Mouse (Mus musculus): ENCODE data around the gene Ppm1a. TPM values are rescaled to one million over a fixed set of nuclear protein-coding genes. Genes with fewer than 3 reads are reported as not detected.

The Ppm1a gene
- polyA plus RNA-seq (2015; fragmentation: Nextera tagmentation; extraction: Ambion mirVana), result 25.7 and 47.5 TPM in 2 replicates

- Histone ChIP-seq H3K4me3 (ENCODE audit: low read length) (no peak within 1 kb of the TSS), H3K36me3 (ENCODE audit: control insufficient read depth, insufficient read depth, low read length) (no peaks in the 10 kb centered on the region), H3K9me3 (ENCODE audit: control insufficient read depth, low read length) (no peaks in the 10 kb centered on the region), H3K27ac (ENCODE audit: low read depth, low read length) (no peak within 1 kb of the TSS), H3K4me1 (ENCODE audit: control insufficient read depth, insufficient read depth, low read depth, low read length) (peaks cover 3% of the 10 kb centered on the region), H3K27me3 (replicated peaks; ENCODE audit: control insufficient read depth, insufficient read depth, low read length) (no peaks in the 10 kb centered on the region), H3K9ac (ENCODE audit: low read depth, low read length) (no peak within 1 kb of the TSS), H3K4me2 (ENCODE audit: low read length) (no peak within 1 kb of the TSS)
- 21% methylated on average over 4 of the region's 4 CpGs for WGBS
- ATAC-seq, result no peak
Observed at GRCm38 (mm10) chr12:72757086-72757485, at the start of gene Ppm1a. Gene Ppm1a, plus strand, starts transcription at chr12:72757455.

DNA sequence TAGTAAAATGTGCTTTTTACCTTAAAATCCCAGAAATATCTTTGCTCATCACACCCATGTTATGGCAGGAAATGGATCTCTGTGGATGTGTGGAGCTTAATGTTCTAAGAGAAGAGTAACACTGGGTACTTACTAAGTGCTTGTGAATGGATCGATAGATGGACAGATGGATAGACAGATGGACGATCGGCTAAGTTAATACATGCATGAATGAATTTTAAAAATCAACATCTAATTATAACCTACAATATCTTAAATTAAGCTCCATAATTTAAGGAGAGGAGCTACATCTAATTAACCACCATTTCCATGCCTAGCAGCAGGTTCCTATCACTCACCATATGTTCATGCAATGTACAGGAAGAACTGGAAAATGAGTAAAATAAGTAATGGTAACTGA lies 47.3 kb upstream of the Ppm1a start:
- Histone ChIP-seq H3K4me2 (ENCODE audit: low read length) (no peak overlapping the region), H3K27ac (ENCODE audit: low read depth, low read length) (no peak overlapping the region), H3K36me3 (ENCODE audit: control insufficient read depth, insufficient read depth, low read length) (no peaks in the 10 kb centered on the region), H3K4me3 (ENCODE audit: low read length) (no peak overlapping the region), H3K9me3 (ENCODE audit: control insufficient read depth, low read length) (no peaks in the 10 kb centered on the region), H3K4me1 (ENCODE audit: control insufficient read depth, insufficient read depth, low read depth, low read length) (no peaks in the 10 kb centered on the region), H3K27me3 (replicated peaks; ENCODE audit: control insufficient read depth, insufficient read depth, low read length) (no peaks in the 10 kb centered on the region), H3K9ac (ENCODE audit: low read depth, low read length) (no peak overlapping the region)
- 76% methylated on average over 3 of the region's 3 CpGs for WGBS
- no peak for ATAC-seq

DNA sequence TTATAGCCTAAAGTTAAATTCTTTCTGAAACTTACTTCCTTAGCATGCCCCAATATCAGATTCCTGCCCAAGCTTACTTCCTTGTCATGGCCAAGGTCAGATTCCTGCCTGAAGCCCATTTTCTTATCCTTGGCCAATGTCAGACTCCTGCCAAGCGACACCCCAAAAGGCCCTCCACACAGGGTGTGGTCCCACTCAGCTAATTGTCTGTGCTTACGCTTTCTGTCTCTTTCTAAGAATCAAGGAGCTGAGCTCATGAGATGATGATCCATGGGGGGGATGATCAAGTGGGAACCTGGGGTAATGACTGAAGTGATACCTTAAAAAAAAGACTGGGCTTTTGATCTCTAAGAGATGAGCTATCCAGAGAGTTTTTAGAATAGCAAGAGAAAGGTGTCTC lies 42.4 kb upstream of the Ppm1a start:
- H3K27ac ChIP-seq (ENCODE audit: low read depth, low read length), result no peak overlapping the region
- no peak overlapping the region for H3K9ac ChIP-seq (ENCODE audit: low read depth, low read length)
- ATAC-seq, result no peak
- no peaks in the 10 kb centered on the region for H3K36me3 ChIP-seq (ENCODE audit: control insufficient read depth, insufficient read depth, low read length)
- H3K9me3 ChIP-seq (ENCODE audit: control insufficient read depth, low read length), result no peaks in the 10 kb centered on the region
- H3K4me2 ChIP-seq (ENCODE audit: low read length), result no peak overlapping the region
- 93% methylated on average over 2 of the region's 2 CpGs for WGBS
- H3K27me3 ChIP-seq (replicated peaks; ENCODE audit: control insufficient read depth, insufficient read depth, low read length), result no peaks in the 10 kb centered on the region
- no peaks in the 10 kb centered on the region for H3K4me1 ChIP-seq (ENCODE audit: control insufficient read depth, insufficient read depth, low read depth, low read length)
- no peak overlapping the region for H3K4me3 ChIP-seq (ENCODE audit: low read length)

- Histone ChIP-seq H3K9me3 (ENCODE audit: control insufficient read depth, low read length) (no peaks in the 10 kb centered on the region), H3K4me3 (ENCODE audit: low read length) (no peak overlapping the region), H3K27ac (ENCODE audit: low read depth, low read length) (no peak overlapping the region), H3K9ac (ENCODE audit: low read depth, low read length) (no peak overlapping the region), H3K36me3 (ENCODE audit: control insufficient read depth, insufficient read depth, low read length) (no peaks in the 10 kb centered on the region), H3K4me2 (ENCODE audit: low read length) (no peak overlapping the region), H3K4me1 (ENCODE audit: control insufficient read depth, insufficient read depth, low read depth, low read length) (no peaks in the 10 kb centered on the region), H3K27me3 (replicated peaks; ENCODE audit: control insufficient read depth, insufficient read depth, low read length) (no peaks in the 10 kb centered on the region)
- no peak for ATAC-seq
- WGBS, result 97% methylated on average over 9 of the region's 9 CpGs
Observed at GRCm38 (mm10) chr12:72715846-72716245, 41.4 kb upstream of the Ppm1a start.

GRCm38 (mm10) chr12:72719046-72719445 lies 38.2 kb upstream of the Ppm1a start:
- no peak overlapping the region for H3K4me2 ChIP-seq (ENCODE audit: low read length)
- no peak overlapping the region for H3K4me3 ChIP-seq (ENCODE audit: low read length)

DNA sequence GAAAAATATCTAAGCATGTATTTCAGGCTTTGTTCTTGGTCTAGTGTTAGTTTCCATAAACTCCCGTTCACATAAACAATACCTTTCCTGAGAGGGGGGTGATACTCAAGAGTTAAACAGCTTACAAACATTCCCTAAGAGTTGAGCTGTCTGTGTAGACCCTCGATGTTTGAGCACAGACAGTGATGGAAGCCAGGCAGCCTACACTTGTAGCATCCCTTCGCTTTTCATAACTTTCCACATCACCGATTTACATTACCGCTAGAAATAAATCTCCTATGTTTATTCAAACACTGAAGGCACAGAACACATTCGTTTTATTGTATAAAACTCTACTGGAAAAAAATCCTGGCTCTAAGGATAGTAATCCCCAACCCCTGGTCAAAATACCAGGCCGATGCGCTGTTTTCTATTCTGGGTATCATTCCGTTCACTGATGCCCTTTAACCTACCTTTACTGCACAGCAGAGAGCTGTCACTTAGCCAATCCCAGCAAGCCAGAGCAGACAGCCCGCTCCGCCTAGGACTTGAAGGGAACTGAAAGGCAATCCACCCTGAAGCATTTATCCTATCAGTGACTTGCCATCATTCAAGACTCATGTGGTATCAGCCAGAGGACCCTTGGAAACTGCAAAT lies 37.7 kb upstream of the Ppm1a start:
- no peaks in the 10 kb centered on the region for H3K27me3 ChIP-seq (replicated peaks; ENCODE audit: control insufficient read depth, insufficient read depth, low read length)
- H3K27ac ChIP-seq (ENCODE audit: low read depth, low read length), result no peak overlapping the region
- no peaks in the 10 kb centered on the region for H3K4me1 ChIP-seq (ENCODE audit: control insufficient read depth, insufficient read depth, low read depth, low read length)
- no peak overlapping the region for H3K4me3 ChIP-seq (ENCODE audit: low read length)
- no peaks in the 10 kb centered on the region for H3K36me3 ChIP-seq (ENCODE audit: control insufficient read depth, insufficient read depth, low read length)
- H3K4me2 ChIP-seq (ENCODE audit: low read length), result no peak overlapping the region
- H3K9me3 ChIP-seq (ENCODE audit: control insufficient read depth, low read length), result no peaks in the 10 kb centered on the region
- WGBS, result 81% methylated on average over 11 of the region's 11 CpGs
- no peak overlapping the region for H3K9ac ChIP-seq (ENCODE audit: low read depth, low read length)
- ATAC-seq, result no peak

More at GRCm38 (mm10) chr12:72719046-72719445, 38.2 kb upstream of the Ppm1a start:
- ATAC-seq, result no peak
- 85% methylated on average over 2 of the region's 2 CpGs for WGBS
- no peak overlapping the region for H3K27ac ChIP-seq (ENCODE audit: low read depth, low read length)
- H3K9me3 ChIP-seq (ENCODE audit: control insufficient read depth, low read length), result no peaks in the 10 kb centered on the region
- H3K36me3 ChIP-seq (ENCODE audit: control insufficient read depth, insufficient read depth, low read length), result no peaks in the 10 kb centered on the region
- H3K9ac ChIP-seq (ENCODE audit: low read depth, low read length), result no peak overlapping the region
- H3K27me3 ChIP-seq (replicated peaks; ENCODE audit: control insufficient read depth, insufficient read depth, low read length), result no peaks in the 10 kb centered on the region
- no peaks in the 10 kb centered on the region for H3K4me1 ChIP-seq (ENCODE audit: control insufficient read depth, insufficient read depth, low read depth, low read length)

GRCm38 (mm10) chr12:72721710-72722109 lies 35.5 kb upstream of the Ppm1a start:
- H3K4me3 ChIP-seq (ENCODE audit: low read length), result no peak overlapping the region
- 93% methylated on average over 5 of the region's 5 CpGs for WGBS

GRCm38 (mm10) chr12:72723965-72724364 lies 33.3 kb upstream of the Ppm1a start:
- no peaks in the 10 kb centered on the region for H3K36me3 ChIP-seq (ENCODE audit: control insufficient read depth, insufficient read depth, low read length)
- 61% methylated on average over 3 of the region's 3 CpGs for WGBS
- no peak overlapping the region for H3K9ac ChIP-seq (ENCODE audit: low read depth, low read length)
- no peak overlapping the region for H3K27ac ChIP-seq (ENCODE audit: low read depth, low read length)
- no peak for ATAC-seq
- no peaks in the 10 kb centered on the region for H3K9me3 ChIP-seq (ENCODE audit: control insufficient read depth, low read length)
- H3K4me1 ChIP-seq (ENCODE audit: control insufficient read depth, insufficient read depth, low read depth, low read length), result no peaks in the 10 kb centered on the region
- H3K4me3 ChIP-seq (ENCODE audit: low read length), result no peak overlapping the region
- no peak overlapping the region for H3K4me2 ChIP-seq (ENCODE audit: low read length)
- no peaks in the 10 kb centered on the region for H3K27me3 ChIP-seq (replicated peaks; ENCODE audit: control insufficient read depth, insufficient read depth, low read length)

More at GRCm38 (mm10) chr12:72721710-72722109, 35.5 kb upstream of the Ppm1a start:
- no peak for ATAC-seq
- Histone ChIP-seq H3K27ac (ENCODE audit: low read depth, low read length) (no peak overlapping the region), H3K4me1 (ENCODE audit: control insufficient read depth, insufficient read depth, low read depth, low read length) (no peaks in the 10 kb centered on the region), H3K36me3 (ENCODE audit: control insufficient read depth, insufficient read depth, low read length) (no peaks in the 10 kb centered on the region), H3K4me2 (ENCODE audit: low read length) (no peak overlapping the region), H3K9me3 (ENCODE audit: control insufficient read depth, low read length) (no peaks in the 10 kb centered on the region), H3K9ac (ENCODE audit: low read depth, low read length) (no peak overlapping the region), H3K27me3 (replicated peaks; ENCODE audit: control insufficient read depth, insufficient read depth, low read length) (no peaks in the 10 kb centered on the region)

DNA sequence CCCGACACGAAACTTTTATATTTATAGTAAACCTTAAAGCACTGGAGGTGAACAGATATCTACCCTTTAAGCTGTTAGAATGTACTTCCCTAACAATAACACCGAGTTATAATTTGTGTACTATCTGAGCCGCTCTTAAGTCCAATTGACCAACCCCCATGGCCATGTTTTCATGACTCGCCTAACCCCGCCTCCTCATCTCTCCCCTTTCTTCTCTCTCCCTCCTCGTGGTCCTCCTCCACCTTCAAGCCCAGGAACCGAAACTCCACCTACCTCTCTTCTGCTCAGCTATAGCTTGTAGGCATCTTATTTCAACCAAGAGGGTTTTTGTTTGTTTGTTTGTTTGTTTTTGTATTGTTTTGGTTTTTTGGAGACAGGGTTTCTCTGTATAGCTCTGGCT lies 30.2 kb upstream of the Ppm1a start:
- ATAC-seq, result no peak
- H3K9me3 ChIP-seq (ENCODE audit: control insufficient read depth, low read length), result no peaks in the 10 kb centered on the region
- H3K4me1 ChIP-seq (ENCODE audit: control insufficient read depth, insufficient read depth, low read depth, low read length), result no peaks in the 10 kb centered on the region
- H3K27me3 ChIP-seq (replicated peaks; ENCODE audit: control insufficient read depth, insufficient read depth, low read length), result no peaks in the 10 kb centered on the region
- WGBS, result 90% methylated on average over 8 of the region's 8 CpGs
- H3K9ac ChIP-seq (ENCODE audit: low read depth, low read length), result no peak overlapping the region
- H3K4me3 ChIP-seq (ENCODE audit: low read length), result no peak overlapping the region
- no peaks in the 10 kb centered on the region for H3K36me3 ChIP-seq (ENCODE audit: control insufficient read depth, insufficient read depth, low read length)
- no peak overlapping the region for H3K4me2 ChIP-seq (ENCODE audit: low read length)
- no peak overlapping the region for H3K27ac ChIP-seq (ENCODE audit: low read depth, low read length)
